23 mouse cellular contexts compared by ENCODE assay signal in genomic region chr13:26593750-26594149, GRCm38 (mm10).
A peak's percentile ranks its signal among the peaks of the same experiment; 100 is the strongest.
DNase-seq lines count a peak whose midpoint lies in the region; ATAC-seq and TF ChIP-seq lines count a peak whose summit lies in the region.
"Had no signal": no experiment of that assay in that cellular context is flagged by ENCODE, and none has a peak within 500 bp of the region (broad histone marks: within the 10 kb centered on the region; RNA-seq: fewer than 3 reads in every experiment).

No protein-coding gene starts in this region.

- no peak for DNase-seq in forebrain, embryonic 11.5 days (ENCODE audit: low spot score)
- no peak for DNase-seq in forebrain, postnatal 0 days
- DNase-seq in hindbrain, embryonic 10.5 days (ENCODE audit: low spot score), result no peak
- no peak for DNase-seq in gastrocnemius, adult 2 months
- no peak for DNase-seq in urinary bladder, adult 2 months (ENCODE audit: low spot score)
- DNase-seq: adrenal gland, adult 8-10 months; adrenal gland, postnatal 25 days; cerebellum, adult 18-20 months; cerebellum, adult 9-10 months; cerebellum, postnatal 14 days; gastrocnemius, postnatal 10 days; gastrocnemius, postnatal 36 days; heart, adult 2 months; heart, postnatal 14 days; heart, postnatal 4 days had no signal

- intact Hi-C loops in gastrocnemius, adult 2 months (cut with DNase I), result no loop called here

- no peaks in the 10 kb centered on the region for H3K36me3 ChIP-seq in forebrain, embryonic 11.5 days (ENCODE audit: control insufficient read depth, insufficient read depth, low read length)
- no peaks in the 10 kb centered on the region for H3K36me3 ChIP-seq in forebrain, postnatal 0 days (ENCODE audit: insufficient read depth)
- no peaks in the 10 kb centered on the region for H3K36me3 ChIP-seq in hindbrain, embryonic 13.5 days
- H3K36me3 ChIP-seq in hindbrain, embryonic 10.5 days, result no peaks in the 10 kb centered on the region
- H3K36me3 ChIP-seq in forebrain, embryonic 15.5 days, result no peaks in the 10 kb centered on the region
- H3K36me3 ChIP-seq: heart, embryonic 10.5 days; heart, embryonic 13.5 days; hindbrain, embryonic 12.5 days; intestine, embryonic 15.5 days had no signal

- no peaks in the 10 kb centered on the region for H3K27me3 ChIP-seq in forebrain, embryonic 11.5 days (ENCODE audit: control insufficient read depth, insufficient read depth, low read length)
- no peaks in the 10 kb centered on the region for H3K27me3 ChIP-seq in forebrain, postnatal 0 days (ENCODE audit: insufficient read depth, low read length)
- H3K27me3 ChIP-seq in hindbrain, embryonic 13.5 days, result no peaks in the 10 kb centered on the region
- H3K27me3 ChIP-seq in hindbrain, embryonic 10.5 days (ENCODE audit: insufficient read depth, poor library complexity, severe bottlenecking), result no peaks in the 10 kb centered on the region
- no peaks in the 10 kb centered on the region for H3K27me3 ChIP-seq in forebrain, embryonic 15.5 days
- H3K27me3 ChIP-seq: heart, embryonic 13.5 days; hindbrain, embryonic 12.5 days; intestine, embryonic 15.5 days had no signal

- H3K9me3 ChIP-seq in forebrain, embryonic 11.5 days (ENCODE audit: control insufficient read depth, low read length), result no peaks in the 10 kb centered on the region
- no peaks in the 10 kb centered on the region for H3K9me3 ChIP-seq in forebrain, postnatal 0 days (ENCODE audit: low read length)
- no peaks in the 10 kb centered on the region for H3K9me3 ChIP-seq in hindbrain, embryonic 13.5 days
- H3K9me3 ChIP-seq in hindbrain, embryonic 10.5 days, result 0 out of 2 replicates have a peak, but pooled peaks cover 2% of the 10 kb centered on the region
- H3K9me3 ChIP-seq in forebrain, embryonic 15.5 days, result no peaks in the 10 kb centered on the region
- H3K9me3 ChIP-seq: heart, embryonic 10.5 days; heart, embryonic 13.5 days; hindbrain, embryonic 12.5 days; intestine, embryonic 15.5 days had no signal

- peak; percentile 72 for ATAC-seq in forebrain, embryonic 11.5 days (replicated peaks; ENCODE audit: low FRiP score)
- ATAC-seq in forebrain, postnatal 0 days, result no peak
- no peak for ATAC-seq in hindbrain, embryonic 13.5 days (ENCODE audit: low FRiP score)
- ATAC-seq in forebrain, embryonic 15.5 days (replicated peaks), result peak; percentile 53
- ATAC-seq: activated CD4-positive, CD25-positive, alpha-beta regulatory T cell, adult 4 months; hindbrain, embryonic 16.5 days; intestine, embryonic 15.5 days had no signal

- H3K4me1 ChIP-seq in forebrain, embryonic 11.5 days (replicated peaks; ENCODE audit: control insufficient read depth, insufficient read depth, low read length), result no peaks in the 10 kb centered on the region
- H3K4me1 ChIP-seq in forebrain, postnatal 0 days (ENCODE audit: insufficient read depth), result no peaks in the 10 kb centered on the region
- 0 out of 2 replicates have a peak, but pooled peaks cover 3% of the 10 kb centered on the region for H3K4me1 ChIP-seq in hindbrain, embryonic 13.5 days (replicated peaks)
- H3K4me1 ChIP-seq in hindbrain, embryonic 10.5 days (replicated peaks), result no peaks in the 10 kb centered on the region
- no peaks in the 10 kb centered on the region for H3K4me1 ChIP-seq in forebrain, embryonic 15.5 days
- H3K4me1 ChIP-seq: heart, embryonic 10.5 days; heart, embryonic 13.5 days; hindbrain, embryonic 12.5 days; intestine, embryonic 15.5 days had no signal

- no peak overlapping the region for H3K27ac ChIP-seq in forebrain, embryonic 11.5 days (ENCODE audit: low read depth, low read length)
- H3K27ac ChIP-seq in forebrain, postnatal 0 days (ENCODE audit: low read depth, low read length), result no peak overlapping the region
- H3K27ac ChIP-seq in hindbrain, embryonic 13.5 days, result 0 out of 2 replicates have a peak overlapping the region, but pooled peaks have one; percentile 12
- H3K27ac ChIP-seq in hindbrain, embryonic 10.5 days, result no peak overlapping the region
- no peak overlapping the region for H3K27ac ChIP-seq in forebrain, embryonic 15.5 days (replicated peaks)
- no peak overlapping the region for H3K27ac ChIP-seq in gastrocnemius, adult 2 months
- H3K27ac ChIP-seq: heart, adult 2 months; heart, embryonic 10.5 days; heart, embryonic 13.5 days; hindbrain, embryonic 12.5 days; intestine, embryonic 15.5 days had no signal

- no peak for TF ChIP-seq CTCF in forebrain, postnatal 0 days (IDR thresholded peaks at IDR 0.05; ENCODE audit: low read depth)
- TF ChIP-seq CTCF in gastrocnemius, adult 2 months (IDR thresholded peaks at IDR 0.05), result no peak

- WGBS in forebrain, embryonic 11.5 days, result 79% methylated on average over 1 of the region's 1 CpGs
- WGBS in forebrain, postnatal 0 days, result 52% methylated on average over 1 of the region's 1 CpGs
- WGBS in hindbrain, embryonic 13.5 days, result 65% methylated on average over 1 of the region's 1 CpGs
- WGBS in hindbrain, embryonic 10.5 days, result 88% methylated on average over 1 of the region's 1 CpGs
- 50% methylated on average over 1 of the region's 1 CpGs for WGBS in forebrain, embryonic 15.5 days

- H3K4me3 ChIP-seq in forebrain, embryonic 11.5 days (ENCODE audit: low read depth, low read length), result no peak overlapping the region
- H3K4me3 ChIP-seq in forebrain, postnatal 0 days (ENCODE audit: low read depth, low read length), result no peak overlapping the region
- H3K4me3 ChIP-seq in hindbrain, embryonic 13.5 days, result no peak overlapping the region
- H3K4me3 ChIP-seq in hindbrain, embryonic 10.5 days, result no peak overlapping the region
- H3K4me3 ChIP-seq in forebrain, embryonic 15.5 days, result no peak overlapping the region
- no peak overlapping the region for H3K4me3 ChIP-seq in gastrocnemius, adult 2 months
- H3K4me3 ChIP-seq: heart, adult 2 months; heart, embryonic 10.5 days; heart, embryonic 13.5 days; hindbrain, embryonic 12.5 days; intestine, embryonic 15.5 days had no signal

- no peak overlapping the region for H3K4me2 ChIP-seq in forebrain, embryonic 11.5 days (ENCODE audit: low read depth, low read length, severe bottlenecking)
- no peak overlapping the region for H3K4me2 ChIP-seq in forebrain, postnatal 0 days (ENCODE audit: low read depth)
- H3K4me2 ChIP-seq in hindbrain, embryonic 13.5 days, result no peak overlapping the region
- H3K4me2 ChIP-seq in forebrain, embryonic 15.5 days (replicated peaks), result no peak overlapping the region
- H3K4me2 ChIP-seq: heart, embryonic 13.5 days; hindbrain, embryonic 12.5 days; intestine, embryonic 15.5 days had no signal

- H3K9ac ChIP-seq in forebrain, embryonic 11.5 days (ENCODE audit: low read length), result no peak overlapping the region
- H3K9ac ChIP-seq in forebrain, postnatal 0 days, result no peak overlapping the region
- no peak overlapping the region for H3K9ac ChIP-seq in hindbrain, embryonic 13.5 days
- no peak overlapping the region for H3K9ac ChIP-seq in forebrain, embryonic 15.5 days (replicated peaks)
- H3K9ac ChIP-seq: heart, embryonic 13.5 days; hindbrain, embryonic 12.5 days; intestine, embryonic 15.5 days had no signal

Comparison
In these comparisons a context has a peak if more than half of its experiments do, and no peak if none do; other contexts are left out.
1. ATAC-seq: peak in forebrain, embryonic 11.5 days (single experiment) and forebrain, embryonic 15.5 days (single experiment); none in forebrain, postnatal 0 days (single experiment) and hindbrain, embryonic 13.5 days (single experiment).